Mouse (Mus musculus) granulocyte monocyte progenitor cell, adult 5-6 weeks (primary cell): ENCODE data around the gene Tmco1. TPM values are rescaled to one million over a fixed set of nuclear protein-coding genes. Genes with fewer than 3 reads are reported as not detected.

Experiments used
- ATAC-seq: replicated peaks from 2 replicates; pipeline ENCODE4 v1.8.0; 2016; ENCODE audit warnings: mild to moderate bottlenecking, moderate TSS enrichment, inconsistent platforms; ENCODE audit not compliant: poor library complexity, severe bottlenecking
- total RNA-seq, 2 experiments: library from RNA; stranded (forward) in 1 of 2; stranded (reverse) in 1 of 2; fragments of 200-712, 200-1000 nt in 1 of 2; fragments of >200 nt in 1 of 2; fragmentation: Nextera tagmentation in 1 of 2; gene quantifications; 2 replicates each; pipeline ENCODE4 v1.2.3; 2014 to 2017

Tmco1 gene
- total RNA-seq (2014; fragmentation: Nextera tagmentation) (97.6 and 127 TPM in 2 replicates), total RNA-seq (2017) (170 and 172 TPM in 2 replicates)

GRCm38 (mm10) chr1:167308261-167309054, at the start of gene Tmco1:
Gene Tmco1, plus strand, starts transcription at chr1:167308378.
- ATAC-seq: peak; percentile 93

- peak; percentile 40 for ATAC-seq
Observed at GRCm38 (mm10) chr1:167259702-167260101, 48.5 kb upstream of the Tmco1 start.

GRCm38 (mm10) chr1:167261750-167262149, 46.4 kb upstream of the Tmco1 start:
- ATAC-seq: no peak

GRCm38 (mm10) chr1:167262489-167263041, 45.6 kb upstream of the Tmco1 start:
- 0 out of 2 replicates have a peak, but pooled peaks have one; percentile 4 for ATAC-seq

- no peak for ATAC-seq
Observed at GRCm38 (mm10) chr1:167265366-167265765, 42.8 kb upstream of the Tmco1 start.

- ATAC-seq: no peak
Observed at GRCm38 (mm10) chr1:167266720-167267119, 41.5 kb upstream of the Tmco1 start.

GRCm38 (mm10) chr1:167268360-167269063, 39.7 kb upstream of the Tmco1 start:
- peak; percentile 59 for ATAC-seq

GRCm38 (mm10) chr1:167269350-167269811, 38.8 kb upstream of the Tmco1 start:
- ATAC-seq: peak; percentile 20

- no peak for ATAC-seq
Observed at GRCm38 (mm10) chr1:167269856-167270270, 38.3 kb upstream of the Tmco1 start.

GRCm38 (mm10) chr1:167270342-167271111, 37.7 kb upstream of the Tmco1 start:
- ATAC-seq: 0 out of 2 replicates have a peak, but pooled peaks have one; percentile 1

- ATAC-seq: no peak
Observed at GRCm38 (mm10) chr1:167271304-167271703, 36.9 kb upstream of the Tmco1 start.

GRCm38 (mm10) chr1:167271841-167272240, 36.3 kb upstream of the Tmco1 start:
- ATAC-seq: peak; percentile 3

GRCm38 (mm10) chr1:167273380-167274163, 34.6 kb upstream of the Tmco1 start:
- no peak for ATAC-seq

- no peak for ATAC-seq
Observed at GRCm38 (mm10) chr1:167274646-167275390, 33.4 kb upstream of the Tmco1 start.

- no peak for ATAC-seq
Observed at GRCm38 (mm10) chr1:167278395-167278794, 29.8 kb upstream of the Tmco1 start.

GRCm38 (mm10) chr1:167279160-167279715, 28.9 kb upstream of the Tmco1 start:
- no peak for ATAC-seq

GRCm38 (mm10) chr1:167280061-167280460, 28.1 kb upstream of the Tmco1 start:
- ATAC-seq: peak; percentile 12

GRCm38 (mm10) chr1:167282112-167282511, 26.1 kb upstream of the Tmco1 start:
- ATAC-seq: no peak
